ENCODE assay signal across 13 mouse cellular contexts in genomic region chr10:120821491-120822358, GRCm38 (mm10).
A peak's percentile ranks its signal among the peaks of the same experiment; 100 is the strongest.
DNase-seq lines count a peak whose midpoint lies in the region; ATAC-seq and TF ChIP-seq lines count a peak whose summit lies in the region.
"Had no signal": no experiment of that assay in that cellular context is flagged by ENCODE, and none has a peak within 500 bp of the region (broad histone marks: within the 10 kb centered on the region; RNA-seq: fewer than 3 reads in every experiment).

No protein-coding gene starts in this region.

- WGBS in kidney, embryonic 16.5 days, result 19% methylated on average over 20 of the region's 20 CpGs
- 20% methylated on average over 20 of the region's 20 CpGs for WGBS in forebrain, embryonic 13.5 days
- WGBS in liver, postnatal 0 days (ENCODE audit: insufficient replicate concordance), result 29% methylated on average over 20 of the region's 20 CpGs

- TF ChIP-seq EP300 in liver, postnatal 0 days (IDR thresholded peaks at IDR 0.05; ENCODE audit: low read depth), result no peak

- no peaks in the 10 kb centered on the region for H3K36me3 ChIP-seq in kidney, embryonic 16.5 days (ENCODE audit: insufficient read depth, low read length)
- H3K36me3 ChIP-seq in forebrain, embryonic 13.5 days (ENCODE audit: poor library complexity, severe bottlenecking), result no peaks in the 10 kb centered on the region
- no peaks in the 10 kb centered on the region for H3K36me3 ChIP-seq in liver, postnatal 0 days (replicated peaks; ENCODE audit: insufficient read depth, low read length)
- H3K36me3 ChIP-seq: liver, embryonic 13.5 days; neural tube, embryonic 13.5 days had no signal

- H3K27me3 ChIP-seq in kidney, embryonic 16.5 days (ENCODE audit: insufficient read depth, low read length), result no peaks in the 10 kb centered on the region
- H3K27me3 ChIP-seq in forebrain, embryonic 13.5 days, result peaks cover 3% of the 10 kb centered on the region; the same call in 1 of the 2 replicates
- H3K27me3 ChIP-seq in liver, postnatal 0 days (ENCODE audit: insufficient read depth, low read length), result no peaks in the 10 kb centered on the region
- H3K27me3 ChIP-seq: liver, embryonic 13.5 days; neural tube, embryonic 13.5 days had no signal

- peak overlapping the region; percentile 66; the same call in 1 of the 2 replicates for H3K27ac ChIP-seq in kidney, embryonic 16.5 days (ENCODE audit: low read length)
- H3K27ac ChIP-seq in forebrain, embryonic 13.5 days, result peak overlapping the region; percentile 68
- no peak overlapping the region for H3K27ac ChIP-seq in liver, postnatal 0 days (ENCODE audit: low read depth)
- H3K27ac ChIP-seq: hindbrain, postnatal 0 days; liver, embryonic 13.5 days; neural tube, embryonic 13.5 days had no signal

- peak overlapping the region; percentile 5; the same call in 1 of the 2 replicates for H3K4me3 ChIP-seq in kidney, embryonic 16.5 days (ENCODE audit: low read length)
- H3K4me3 ChIP-seq in forebrain, embryonic 13.5 days, result no peak overlapping the region
- H3K4me3 ChIP-seq in liver, postnatal 0 days (ENCODE audit: low read depth, low read length), result no peak overlapping the region
- H3K4me3 ChIP-seq: liver, embryonic 13.5 days; neural tube, embryonic 13.5 days had no signal

- intact Hi-C loops in left cerebral cortex, postnatal 25 days (cut with DNase I), result no loop called here

- no peak for DNase-seq in kidney, adult 8-10 months
- DNase-seq in embryo, embryonic 10 days (ENCODE audit: low spot score), result peak; percentile 65
- DNase-seq in liver, postnatal 0 days, result no peak
- DNase-seq in right cerebral cortex, postnatal 14 days, result no peak
- DNase-seq in left cerebral cortex, postnatal 25 days (ENCODE audit: low spot score in 2 of 2), result no peak
- DNase-seq: adrenal gland, postnatal 36 days; cerebellum, postnatal 36 days; liver, embryonic 13.5 days had no signal

- peak; percentile 74; the same call in 1 of the 2 replicates for ATAC-seq in kidney, embryonic 16.5 days (ENCODE audit: low FRiP score, low TSS enrichment)
- ATAC-seq in forebrain, embryonic 13.5 days, result no peak
- ATAC-seq in liver, postnatal 0 days, result no peak
- no peak for ATAC-seq in frontal cortex, adult (ENCODE audit: low TSS enrichment)
- ATAC-seq: hindbrain, postnatal 0 days had no signal

- H3K4me2 ChIP-seq in kidney, embryonic 16.5 days (replicated peaks; ENCODE audit: low read depth, low read length), result peak overlapping the region; percentile 43
- peak overlapping the region; percentile 41 for H3K4me2 ChIP-seq in forebrain, embryonic 13.5 days
- 0 out of 2 replicates have a peak overlapping the region, but pooled peaks have one; percentile 33 for H3K4me2 ChIP-seq in liver, postnatal 0 days (ENCODE audit: low read depth, low read length)
- H3K4me2 ChIP-seq: liver, embryonic 13.5 days; neural tube, embryonic 13.5 days had no signal

- H3K4me1 ChIP-seq in kidney, embryonic 16.5 days (ENCODE audit: insufficient read depth, low read length), result peaks cover 12% of the 10 kb centered on the region
- peaks cover 47% of the 10 kb centered on the region for H3K4me1 ChIP-seq in forebrain, embryonic 13.5 days
- no peaks in the 10 kb centered on the region for H3K4me1 ChIP-seq in liver, postnatal 0 days (ENCODE audit: insufficient read depth)

- TF ChIP-seq CTCF in liver, postnatal 0 days (IDR thresholded peaks at IDR 0.05; ENCODE audit: low read depth), result no peak

- H3K9me3 ChIP-seq in kidney, embryonic 16.5 days (ENCODE audit: low read length), result no peaks in the 10 kb centered on the region
- H3K9me3 ChIP-seq in forebrain, embryonic 13.5 days (replicated peaks), result no peaks in the 10 kb centered on the region
- H3K9me3 ChIP-seq in liver, postnatal 0 days (ENCODE audit: low read length), result no peaks in the 10 kb centered on the region
- H3K9me3 ChIP-seq: liver, embryonic 13.5 days; neural tube, embryonic 13.5 days had no signal

- H3K9ac ChIP-seq in kidney, embryonic 16.5 days (replicated peaks; ENCODE audit: low read length), result 0 out of 2 replicates have a peak overlapping the region, but pooled peaks have one; percentile 22
- H3K9ac ChIP-seq in forebrain, embryonic 13.5 days, result peak overlapping the region; percentile 27; the same call in 1 of the 2 replicates
- no peak overlapping the region for H3K9ac ChIP-seq in liver, postnatal 0 days (replicated peaks)
- H3K9ac ChIP-seq: liver, embryonic 13.5 days; neural tube, embryonic 13.5 days had no signal
